Mouse (Mus musculus) embryonic facial prominence, embryonic 11.5 days (tissue): ENCODE measurements around the gene Dennd4a. TPM values are rescaled to one million over a fixed set of nuclear protein-coding genes. Genes with fewer than 3 reads are reported as not detected.

Experiments
- ATAC-seq: fragments of 200-750 bp; cut with Nextera tagmentation; replicated peaks from 2 replicates; pipeline ENCODE4 v1.8.0; 2017; ENCODE audit warnings: low read depth; ENCODE audit not compliant: insufficient number of reproducible peaks, low FRiP score, low TSS enrichment
- DNase-seq: peaks from one replicate; pipeline ENCODE4 v3.0.0-alpha.2; 2015; ENCODE audit warnings: low spot score
- H3K27ac ChIP-seq: fragments of 300-500 bp; sonication (generic); replicated peaks from 2 replicates; pipeline ENCODE4 v1.5.1; 2014; ENCODE audit warnings: mild to moderate bottlenecking, low read depth, low read length, control low read depth
- H3K27me3 ChIP-seq: fragments of 300-500 bp; sonication (generic); 2 replicates; pipeline ENCODE4 v1.6.1; 2014; ENCODE audit warnings: mild to moderate bottlenecking, low read length, moderate library complexity, mixed read lengths; ENCODE audit not compliant: control insufficient read depth, insufficient read depth
- H3K36me3 ChIP-seq: fragments of 300-500 bp; sonication (generic); replicated peaks from 2 replicates; pipeline ENCODE4 v1.6.1; 2014; ENCODE audit warnings: low read depth, mild to moderate bottlenecking, low read length, moderate library complexity, mixed read lengths; ENCODE audit not compliant: control insufficient read depth, insufficient read depth
- H3K4me1 ChIP-seq: fragments of 300-500 bp; sonication (generic); 2 replicates; pipeline ENCODE4 v1.6.1; 2014; ENCODE audit warnings: low read length, mixed read lengths; ENCODE audit not compliant: control insufficient read depth, insufficient read depth
- H3K4me2 ChIP-seq: fragments of 300-500 bp; sonication (generic); 2 replicates; pipeline ENCODE4 v1.6.1; 2014; ENCODE audit warnings: low read depth, mild to moderate bottlenecking, control low read depth, low read length, moderate library complexity
- H3K4me3 ChIP-seq: fragments of 300-500 bp; sonication (generic); 2 replicates; pipeline ENCODE4 v1.5.1; 2014; ENCODE audit warnings: low read depth, low read length, control low read depth
- H3K9ac ChIP-seq: fragments of 300-500 bp; sonication (generic); replicated peaks from 2 replicates; pipeline ENCODE4 v1.6.1; 2014; ENCODE audit warnings: mild to moderate bottlenecking, control low read depth, low read length
- H3K9me3 ChIP-seq: fragments of 300-500 bp; sonication (generic); replicated peaks from 2 replicates; pipeline ENCODE4 v1.6.1; 2016; ENCODE audit warnings: mild to moderate bottlenecking, low read length, inconsistent platforms, mixed read lengths; ENCODE audit not compliant: control insufficient read depth
- WGBS: fragments of 180-500 bp; shearing (Covaris S2); extraction: QIAGEN DNeasy Blood & Tissue Kit; methylation state at CpG from one replicate; pipeline ENCODE4 v1.1.7; 2014; 5-methylcytosine and 5-hydroxymethylcytosine counted together
- polyA plus RNA-seq: library from polyadenylated mRNA; unstranded; fragments of >200 nt; fragmentation: Nextera tagmentation; extraction: Ambion mirVana; gene quantifications from 2 replicates; pipeline ENCODE4 v1.2.1, GENCODE M21; 2014

The Dennd4a gene
- 5.6 and 8.5 TPM in 2 replicates for polyA plus RNA-seq

DNA sequence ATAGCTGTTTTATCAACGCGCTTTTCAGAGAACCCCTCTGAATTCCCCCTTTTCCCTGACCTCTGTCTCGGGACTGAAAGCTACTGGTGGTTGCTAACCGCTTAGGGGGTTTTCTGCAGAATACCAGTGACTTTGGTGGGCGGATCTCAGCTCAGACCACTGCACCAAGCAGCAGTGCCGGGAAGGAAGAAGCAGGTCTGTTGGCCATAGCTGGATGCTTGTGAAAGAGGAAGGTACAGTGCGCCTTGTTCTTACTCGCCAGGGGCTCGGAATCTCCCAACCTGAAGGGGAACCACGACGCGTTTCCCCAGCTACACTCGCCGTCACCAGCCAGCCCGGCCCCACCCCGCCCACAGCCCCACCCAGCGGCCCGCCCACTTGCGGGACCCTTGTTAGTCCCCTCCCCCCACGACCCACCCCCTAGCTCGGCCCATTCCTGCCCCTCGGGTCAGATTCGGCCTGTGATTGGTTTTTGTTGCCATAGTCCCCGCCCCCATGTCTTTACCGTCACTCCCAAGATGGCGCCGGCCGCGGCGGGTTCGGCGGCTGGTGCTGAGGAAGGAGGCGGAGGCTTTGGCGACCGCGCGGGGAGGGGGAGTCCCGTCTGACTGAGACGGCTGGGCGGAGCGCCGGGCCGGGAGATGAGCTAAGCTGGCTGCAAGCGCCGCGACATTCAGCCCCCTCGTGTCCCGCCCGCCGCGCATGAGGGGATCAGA lies at the start of gene Dennd4a:
Gene Dennd4a (plus strand): TSS at position 519 of the 716 bp plus-strand sequence.
- Histone ChIP-seq H3K27ac (peak within 1 kb of the TSS; percentile 83), H3K36me3 (no peaks in the 10 kb centered on the region), H3K9me3 (no peaks in the 10 kb centered on the region), H3K4me2 (peak within 1 kb of the TSS; percentile 71), H3K9ac (peak within 1 kb of the TSS; percentile 74), H3K4me1 (no peaks in the 10 kb centered on the region), H3K27me3 (no peaks in the 10 kb centered on the region), H3K4me3 (peak within 1 kb of the TSS; percentile 85)
- whole genome bisulfite sequencing, result under 1% methylated on average over 40 of the region's 51 CpGs
- peak; percentile 99 for DNase-seq
- ATAC-seq, result peak; percentile 93

DNA sequence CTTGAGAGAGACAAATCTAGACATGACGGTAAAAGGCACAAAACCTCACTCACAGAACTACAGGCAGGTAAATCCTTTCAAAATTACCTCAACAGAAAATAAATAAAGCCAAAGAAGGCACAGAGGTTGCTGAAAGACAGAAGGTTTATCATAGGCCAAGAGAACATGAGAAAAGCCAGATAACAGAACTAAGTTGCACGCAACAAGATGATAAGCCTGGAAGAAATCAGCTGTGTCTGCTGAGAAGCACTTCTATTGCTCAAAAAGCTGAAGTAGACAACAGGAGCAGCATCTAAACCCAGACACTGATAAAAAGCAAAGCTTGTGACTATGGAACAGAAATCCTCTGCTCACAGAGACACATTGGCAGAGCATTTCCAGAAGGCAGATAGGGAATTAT lies 46.3 kb upstream of the Dennd4a start:
- Histone ChIP-seq H3K4me2 (no peak overlapping the region), H3K27ac (no peak overlapping the region), H3K4me3 (no peak overlapping the region), H3K9ac (no peak overlapping the region), H3K9me3 (no peaks in the 10 kb centered on the region), H3K4me1 (no peaks in the 10 kb centered on the region), H3K27me3 (no peaks in the 10 kb centered on the region), H3K36me3 (no peaks in the 10 kb centered on the region)
- ATAC-seq, result no peak
- no peak for DNase-seq
- WGBS, result 82% methylated on average over 2 of the region's 2 CpGs

DNA sequence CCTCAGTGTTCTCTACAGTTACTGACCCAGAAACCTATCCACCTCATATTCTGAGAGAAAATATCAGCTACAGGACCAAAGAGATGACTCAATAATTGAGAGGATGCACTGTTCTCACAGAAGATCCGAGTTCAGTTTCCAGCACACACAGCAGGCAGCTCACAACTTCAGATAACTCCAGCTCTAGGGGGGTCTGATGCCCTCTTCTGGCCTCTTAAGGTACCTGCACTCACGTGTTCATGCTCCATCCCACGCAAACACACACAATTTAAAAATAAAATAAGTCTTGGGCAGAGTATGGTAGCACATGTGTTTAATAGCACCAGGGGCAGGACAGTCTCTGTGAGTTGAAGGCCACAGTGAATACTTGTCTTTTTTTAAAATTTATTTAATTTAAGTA lies 45.0 kb upstream of the Dennd4a start:
- no peaks in the 10 kb centered on the region for H3K4me1 ChIP-seq
- WGBS, result 76% methylated on average over 3 of the region's 3 CpGs
- no peak overlapping the region for H3K9ac ChIP-seq
- no peaks in the 10 kb centered on the region for H3K9me3 ChIP-seq
- no peak for ATAC-seq
- no peak overlapping the region for H3K4me3 ChIP-seq
- H3K36me3 ChIP-seq, result no peaks in the 10 kb centered on the region
- DNase-seq, result no peak
- H3K27me3 ChIP-seq, result no peaks in the 10 kb centered on the region
- H3K4me2 ChIP-seq, result no peak overlapping the region
- H3K27ac ChIP-seq, result no peak overlapping the region

DNA sequence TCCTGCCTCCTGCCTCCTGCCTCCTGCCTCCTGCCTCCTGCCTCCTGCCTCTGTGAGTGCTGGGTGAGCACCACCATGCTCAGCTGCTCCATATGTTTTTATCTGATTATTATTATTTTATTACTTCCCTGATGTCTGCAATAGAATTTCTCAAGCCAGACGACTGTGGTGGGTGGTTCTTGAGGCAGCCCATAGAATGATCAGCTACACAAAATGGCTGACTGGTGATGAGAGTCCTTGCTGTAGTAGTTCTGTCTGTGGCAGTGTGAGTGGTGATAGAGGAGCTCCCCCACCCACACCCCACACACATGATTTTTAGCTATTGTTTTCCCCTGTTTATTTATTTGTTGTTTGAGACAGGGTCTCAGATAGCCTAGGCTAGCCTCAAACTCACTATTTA lies 43.3 kb upstream of the Dennd4a start:
- DNase-seq (no peak), ATAC-seq (no peak)
- H3K9me3 ChIP-seq, result no peaks in the 10 kb centered on the region
- H3K36me3 ChIP-seq, result no peaks in the 10 kb centered on the region
- WGBS, result 57% methylated on average over 1 of the region's 1 CpGs
- H3K27me3 ChIP-seq, result no peaks in the 10 kb centered on the region
- H3K9ac ChIP-seq, result no peak overlapping the region
- H3K4me3 ChIP-seq, result no peak overlapping the region
- H3K4me1 ChIP-seq, result no peaks in the 10 kb centered on the region
- no peak overlapping the region for H3K4me2 ChIP-seq
- H3K27ac ChIP-seq, result no peak overlapping the region

GRCm38 (mm10) chr9:64769066-64769695 lies 42.0 kb upstream of the Dennd4a start:
- Histone ChIP-seq H3K4me2 (no peak overlapping the region), H3K27ac (no peak overlapping the region)
- WGBS, result 39% methylated on average over 9 of the region's 9 CpGs

GRCm38 (mm10) chr9:64769911-64770310 lies 41.2 kb upstream of the Dennd4a start:
- 92% methylated on average over 6 of the region's 6 CpGs for whole genome bisulfite sequencing
- H3K9ac ChIP-seq, result no peak overlapping the region
- no peaks in the 10 kb centered on the region for H3K4me1 ChIP-seq
- no peak overlapping the region for H3K27ac ChIP-seq
- no peaks in the 10 kb centered on the region for H3K9me3 ChIP-seq
- no peaks in the 10 kb centered on the region for H3K36me3 ChIP-seq
- no peak overlapping the region for H3K4me2 ChIP-seq
- no peaks in the 10 kb centered on the region for H3K27me3 ChIP-seq
- ATAC-seq, result no peak
- no peak overlapping the region for H3K4me3 ChIP-seq
- DNase-seq, result no peak

More at GRCm38 (mm10) chr9:64769066-64769695, 42.0 kb upstream of the Dennd4a start:
- no peak overlapping the region for H3K9ac ChIP-seq
- H3K36me3 ChIP-seq, result no peaks in the 10 kb centered on the region
- H3K27me3 ChIP-seq, result no peaks in the 10 kb centered on the region
- no peak for ATAC-seq
- H3K9me3 ChIP-seq, result no peaks in the 10 kb centered on the region
- peak; percentile 72 for DNase-seq
- no peaks in the 10 kb centered on the region for H3K4me1 ChIP-seq
- no peak overlapping the region for H3K4me3 ChIP-seq

DNA sequence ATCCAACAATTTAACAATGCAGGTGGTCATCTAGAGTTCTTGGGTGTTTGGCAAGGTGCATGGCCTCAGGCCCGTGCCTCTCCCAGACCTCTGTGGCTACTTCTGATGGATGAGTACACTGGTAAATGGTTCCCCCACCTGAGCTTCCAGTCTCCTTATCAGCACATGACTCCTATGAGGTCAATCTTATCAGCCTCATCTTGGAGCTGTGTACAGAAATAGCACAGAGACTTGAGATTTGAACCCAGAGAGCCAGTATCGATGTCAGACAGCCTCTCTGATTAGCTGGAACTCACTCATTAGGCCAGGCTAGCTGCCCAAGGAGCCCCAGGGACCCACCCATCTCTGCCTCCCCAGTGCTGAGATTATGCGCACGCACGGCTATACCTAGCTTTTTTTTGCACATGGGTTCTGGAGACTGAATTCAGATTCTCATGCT lies 40.7 kb upstream of the Dennd4a start:
- Histone ChIP-seq H3K4me2 (no peak overlapping the region), H3K9ac (no peak overlapping the region), H3K27ac (no peak overlapping the region), H3K27me3 (no peaks in the 10 kb centered on the region), H3K4me1 (no peaks in the 10 kb centered on the region), H3K9me3 (no peaks in the 10 kb centered on the region), H3K4me3 (no peak overlapping the region), H3K36me3 (no peaks in the 10 kb centered on the region)
- ATAC-seq (no peak), DNase-seq (no peak)
- WGBS, result 92% methylated on average over 5 of the region's 5 CpGs

- no peaks in the 10 kb centered on the region for H3K4me1 ChIP-seq
- no peak overlapping the region for H3K4me2 ChIP-seq
- H3K27ac ChIP-seq, result no peak overlapping the region
- H3K4me3 ChIP-seq, result no peak overlapping the region
- DNase-seq (no peak), ATAC-seq (no peak)
- WGBS, result 69% methylated on average over 5 of the region's 5 CpGs
- no peaks in the 10 kb centered on the region for H3K9me3 ChIP-seq
- H3K27me3 ChIP-seq, result no peaks in the 10 kb centered on the region
- H3K9ac ChIP-seq, result no peak overlapping the region
- no peaks in the 10 kb centered on the region for H3K36me3 ChIP-seq
Observed at GRCm38 (mm10) chr9:64771236-64771635, 39.9 kb upstream of the Dennd4a start.
